Mouse (Mus musculus): ENCODE data around the gene Tom1l1. TPM values are rescaled to one million over a fixed set of nuclear protein-coding genes. Genes with fewer than 3 reads are reported as not detected.

The Tom1l1 gene
- polyA plus RNA-seq, 1 experiment from 2014 or later, result 11.4 TPM

DNA sequence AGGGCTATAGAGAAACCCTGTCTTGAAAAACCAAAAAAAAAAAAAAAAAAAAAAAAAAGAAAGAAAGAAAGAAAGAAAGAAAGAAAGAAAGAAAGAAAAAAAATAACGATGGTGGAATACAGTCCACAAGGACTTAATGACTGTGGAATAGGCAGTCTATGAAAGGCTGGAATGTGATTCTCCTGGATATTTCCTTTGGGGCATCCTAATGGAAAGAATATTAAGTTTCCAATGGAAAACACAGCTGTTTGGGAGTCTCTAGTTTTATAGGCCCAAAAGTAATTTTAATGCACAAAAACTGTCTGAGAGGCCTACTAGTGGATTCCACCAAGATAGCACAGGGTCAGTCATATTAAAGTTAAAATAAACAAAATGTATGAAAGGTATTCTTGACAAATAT is 92.3 kb downstream of the Tom1l1 start:
- Histone ChIP-seq H3K9ac (replicated peaks; ENCODE audit: low read depth, low read length) (no peak overlapping the region), H3K27ac (ENCODE audit: low read length) (no peak overlapping the region), H3K4me2 (ENCODE audit: low read length) (no peak overlapping the region), H3K27me3 (replicated peaks; ENCODE audit: control insufficient read depth, insufficient read depth, low read length) (no peaks in the 10 kb centered on the region), H3K9me3 (ENCODE audit: control insufficient read depth, low read length) (no peaks in the 10 kb centered on the region), H3K4me1 (replicated peaks; ENCODE audit: control insufficient read depth, insufficient read depth, low read length) (no peaks in the 10 kb centered on the region), H3K36me3 (ENCODE audit: control insufficient read depth, insufficient read depth) (peaks cover 6% of the 10 kb centered on the region; the same call in 1 of the 2 replicates), H3K4me3 (replicated peaks; ENCODE audit: low read length) (no peak overlapping the region)
- 75% methylated on average over 1 of the region's 1 CpGs for WGBS
- no peak for ATAC-seq

Other genes starting within 250 kb of the Tom1l1 start
- 17.7 and 19.4 TPM in 2 replicates for gene Stxbp4, start 50.3 kb downstream of the Tom1l1 start, polyA plus RNA-seq (2015; fragmentation: Nextera tagmentation; extraction: Ambion mirVana)
- gene Cox11, start 50.2 kb downstream of the Tom1l1 start, polyA plus RNA-seq (2015; fragmentation: Nextera tagmentation; extraction: Ambion mirVana), result 34.3 and 37.3 TPM in 2 replicates

All from forebrain, embryonic 16.5 days (tissue).